Mouse (Mus musculus): Measurements from ENCODE around the gene Slc43a1. TPM values are rescaled to one million over a fixed set of nuclear protein-coding genes. Genes with fewer than 3 reads are reported as not detected.
"Not testable (repeated sequence)": the region's sequence is repeated elsewhere in the genome, so short reads cannot be mapped to it uniquely, and the experiment has no call there.

Gene Slc43a1
- polyA plus RNA-seq, 1 experiment from 2014 or later, result 10.5 TPM

GRCm38 (mm10) chr2:84799041-84799561, 39.5 kb upstream of the Slc43a1 start:
- peak overlapping the region; percentile 48 to 62 for H3K4me3 ChIP-seq (ENCODE audit: control insufficient read depth in 1 of 2, insufficient read depth in 1 of 2, low read depth in 1 of 2, low read length in 2 of 2)
- under 1% methylated on average over 16 of the region's 16 CpGs for WGBS
- H3K9ac ChIP-seq (ENCODE audit: low read length), result peak overlapping the region; percentile 64
- H3K4me1 ChIP-seq (ENCODE audit: control insufficient read depth in 2 of 2, insufficient read depth in 2 of 2, low read length in 2 of 2), result peaks cover 2 to 6% of the 10 kb centered on the region in 2 experiments; a peak in 2 of 4 replicates
- H3K36me3 ChIP-seq (ENCODE audit: control insufficient read depth, insufficient read depth, low read length), result no peaks in the 10 kb centered on the region
- H3K27ac ChIP-seq (replicated peaks in 1 of 2; ENCODE audit: control insufficient read depth in 1 of 2, insufficient read depth in 1 of 2, low read depth in 2 of 2, low read length in 2 of 2), result peak overlapping the region; percentile 57 to 67
- H3K27me3 ChIP-seq (ENCODE audit: control insufficient read depth, insufficient read depth, low read length), result no peaks in the 10 kb centered on the region
- H3K4me2 ChIP-seq (ENCODE audit: low read length), result peak overlapping the region; percentile 98
- peak; percentile 45 for ATAC-seq (ENCODE audit: insufficient number of reproducible peaks, insufficient read depth, low FRiP score, low read depth)
- no peaks in the 10 kb centered on the region for H3K9me3 ChIP-seq (ENCODE audit: control insufficient read depth, low read length)

GRCm38 (mm10) chr2:84800304-84800703, 38.3 kb upstream of the Slc43a1 start:
- 54% methylated on average over 4 of the region's 4 CpGs for WGBS
- Histone ChIP-seq H3K4me3 (ENCODE audit: control insufficient read depth in 1 of 2, insufficient read depth in 1 of 2, low read depth in 1 of 2, low read length in 2 of 2) (no peak overlapping the region), H3K4me2 (ENCODE audit: low read length) (no peak overlapping the region)

GRCm38 (mm10) chr2:84801223-84801622, 37.4 kb upstream of the Slc43a1 start:
- not testable (repeated sequence) for H3K9ac ChIP-seq (ENCODE audit: low read length); H3K36me3 ChIP-seq (ENCODE audit: control insufficient read depth, insufficient read depth, low read length); H3K9me3 ChIP-seq (ENCODE audit: control insufficient read depth, low read length); H3K4me3 ChIP-seq (ENCODE audit: control insufficient read depth in 1 of 2, insufficient read depth in 1 of 2, low read depth in 1 of 2, low read length in 2 of 2); ATAC-seq (ENCODE audit: insufficient number of reproducible peaks, insufficient read depth, low FRiP score, low read depth); H3K4me1 ChIP-seq (ENCODE audit: control insufficient read depth in 2 of 2, insufficient read depth in 2 of 2, low read length in 2 of 2); H3K27me3 ChIP-seq (ENCODE audit: control insufficient read depth, insufficient read depth, low read length); H3K4me2 ChIP-seq (ENCODE audit: low read length); H3K27ac ChIP-seq (replicated peaks in 1 of 2; ENCODE audit: control insufficient read depth in 1 of 2, insufficient read depth in 1 of 2, low read depth in 2 of 2, low read length in 2 of 2)
- 79% methylated on average over 5 of the region's 5 CpGs for WGBS

More at GRCm38 (mm10) chr2:84800304-84800703, 38.3 kb upstream of the Slc43a1 start:
- peaks cover 2 to 6% of the 10 kb centered on the region in 2 experiments; a peak in 2 of 4 replicates for H3K4me1 ChIP-seq (ENCODE audit: control insufficient read depth in 2 of 2, insufficient read depth in 2 of 2, low read length in 2 of 2)
- H3K36me3 ChIP-seq (ENCODE audit: control insufficient read depth, insufficient read depth, low read length), result no peaks in the 10 kb centered on the region
- no peaks in the 10 kb centered on the region for H3K9me3 ChIP-seq (ENCODE audit: control insufficient read depth, low read length)
- no peak for ATAC-seq (ENCODE audit: insufficient number of reproducible peaks, insufficient read depth, low FRiP score, low read depth)
- H3K9ac ChIP-seq (ENCODE audit: low read length), result no peak overlapping the region
- no peak overlapping the region for H3K27ac ChIP-seq (replicated peaks in 1 of 2; ENCODE audit: control insufficient read depth in 1 of 2, insufficient read depth in 1 of 2, low read depth in 2 of 2, low read length in 2 of 2)
- no peaks in the 10 kb centered on the region for H3K27me3 ChIP-seq (ENCODE audit: control insufficient read depth, insufficient read depth, low read length)

- Histone ChIP-seq H3K27ac (replicated peaks in 1 of 2; ENCODE audit: control insufficient read depth in 1 of 2, insufficient read depth in 1 of 2, low read depth in 2 of 2, low read length in 2 of 2) (no peak overlapping the region), H3K4me2 (ENCODE audit: low read length) (no peak overlapping the region), H3K4me1 (ENCODE audit: control insufficient read depth in 2 of 2, insufficient read depth in 2 of 2, low read length in 2 of 2) (peaks cover 2% of the 10 kb centered on the region in 2 experiments; a peak in 1 of 4 replicates), H3K9me3 (ENCODE audit: control insufficient read depth, low read length) (no peaks in the 10 kb centered on the region), H3K36me3 (ENCODE audit: control insufficient read depth, insufficient read depth, low read length) (0 out of 2 replicates have a peak, but pooled peaks cover 1% of the 10 kb centered on the region), H3K9ac (ENCODE audit: low read length) (no peak overlapping the region), H3K27me3 (ENCODE audit: control insufficient read depth, insufficient read depth, low read length) (no peaks in the 10 kb centered on the region), H3K4me3 (ENCODE audit: control insufficient read depth in 1 of 2, insufficient read depth in 1 of 2, low read depth in 1 of 2, low read length in 2 of 2) (no peak overlapping the region)
- ATAC-seq (ENCODE audit: insufficient number of reproducible peaks, insufficient read depth, low FRiP score, low read depth), result no peak
- WGBS, result 91% methylated on average over 7 of the region's 7 CpGs
Measured at GRCm38 (mm10) chr2:84803963-84804362, 34.7 kb upstream of the Slc43a1 start.

GRCm38 (mm10) chr2:84806546-84806945, 32.1 kb upstream of the Slc43a1 start:
- no peaks in the 10 kb centered on the region for H3K27me3 ChIP-seq (ENCODE audit: control insufficient read depth, insufficient read depth, low read length)
- no peak overlapping the region for H3K27ac ChIP-seq (replicated peaks in 1 of 2; ENCODE audit: control insufficient read depth in 1 of 2, insufficient read depth in 1 of 2, low read depth in 2 of 2, low read length in 2 of 2)
- no peak overlapping the region for H3K9ac ChIP-seq (ENCODE audit: low read length)
- no peak for ATAC-seq (ENCODE audit: insufficient number of reproducible peaks, insufficient read depth, low FRiP score, low read depth)
- 53% methylated on average over 5 of the region's 5 CpGs for WGBS
- no peak overlapping the region for H3K4me2 ChIP-seq (ENCODE audit: low read length)
- 0 out of 2 replicates have a peak, but pooled peaks cover 4% of the 10 kb centered on the region for H3K36me3 ChIP-seq (ENCODE audit: control insufficient read depth, insufficient read depth, low read length)
- no peak overlapping the region for H3K4me3 ChIP-seq (ENCODE audit: control insufficient read depth in 1 of 2, insufficient read depth in 1 of 2, low read depth in 1 of 2, low read length in 2 of 2)
- peaks cover 9 to 11% of the 10 kb centered on the region in 2 experiments for H3K4me1 ChIP-seq (ENCODE audit: control insufficient read depth in 2 of 2, insufficient read depth in 2 of 2, low read length in 2 of 2)
- H3K9me3 ChIP-seq (ENCODE audit: control insufficient read depth, low read length), result no peaks in the 10 kb centered on the region

GRCm38 (mm10) chr2:84809330-84809729, 29.3 kb upstream of the Slc43a1 start:
- no peak overlapping the region for H3K27ac ChIP-seq (replicated peaks in 1 of 2; ENCODE audit: control insufficient read depth in 1 of 2, insufficient read depth in 1 of 2, low read depth in 2 of 2, low read length in 2 of 2)
- H3K4me3 ChIP-seq (ENCODE audit: control insufficient read depth in 1 of 2, insufficient read depth in 1 of 2, low read depth in 1 of 2, low read length in 2 of 2), result no peak overlapping the region
- no peaks in the 10 kb centered on the region for H3K9me3 ChIP-seq (ENCODE audit: control insufficient read depth, low read length)
- H3K4me1 ChIP-seq (ENCODE audit: control insufficient read depth in 2 of 2, insufficient read depth in 2 of 2, low read length in 2 of 2), result peaks cover 18 to 23% of the 10 kb centered on the region in 2 experiments
- H3K36me3 ChIP-seq (ENCODE audit: control insufficient read depth, insufficient read depth, low read length), result 0 out of 2 replicates have a peak, but pooled peaks cover 4% of the 10 kb centered on the region
- H3K27me3 ChIP-seq (ENCODE audit: control insufficient read depth, insufficient read depth, low read length), result no peaks in the 10 kb centered on the region
- H3K4me2 ChIP-seq (ENCODE audit: low read length), result no peak overlapping the region
- no peak for ATAC-seq (ENCODE audit: insufficient number of reproducible peaks, insufficient read depth, low FRiP score, low read depth)
- H3K9ac ChIP-seq (ENCODE audit: low read length), result no peak overlapping the region

GRCm38 (mm10) chr2:84810526-84810885, 28.1 kb upstream of the Slc43a1 start:
- Histone ChIP-seq H3K4me2 (ENCODE audit: low read length) (peak overlapping the region; percentile 64), H3K4me3 (ENCODE audit: control insufficient read depth in 1 of 2, insufficient read depth in 1 of 2, low read depth in 1 of 2, low read length in 2 of 2) (no peak overlapping the region), H3K4me1 (ENCODE audit: control insufficient read depth in 2 of 2, insufficient read depth in 2 of 2, low read length in 2 of 2) (peaks cover 18 to 23% of the 10 kb centered on the region in 2 experiments), H3K9me3 (ENCODE audit: control insufficient read depth, low read length) (no peaks in the 10 kb centered on the region), H3K36me3 (ENCODE audit: control insufficient read depth, insufficient read depth, low read length) (0 out of 2 replicates have a peak, but pooled peaks cover 4% of the 10 kb centered on the region), H3K27ac (replicated peaks in 1 of 2; ENCODE audit: control insufficient read depth in 1 of 2, insufficient read depth in 1 of 2, low read depth in 2 of 2, low read length in 2 of 2) (peak overlapping the region; percentile 70 to 71), H3K27me3 (ENCODE audit: control insufficient read depth, insufficient read depth, low read length) (no peaks in the 10 kb centered on the region), H3K9ac (ENCODE audit: low read length) (peak overlapping the region; percentile 50; the same call in 1 of the 2 replicates)
- WGBS, result 65% methylated on average over 6 of the region's 6 CpGs
- ATAC-seq (ENCODE audit: insufficient number of reproducible peaks, insufficient read depth, low FRiP score, low read depth), result no peak

All from heart, embryonic 14.5 days (tissue).